Mouse (Mus musculus) liver, embryonic 14.5 days (tissue): Measurements from ENCODE around the gene Cpne5. TPM values are rescaled to one million over a fixed set of nuclear protein-coding genes. Genes with fewer than 3 reads are reported as not detected.

ENCODE experiments used
- ATAC-seq: fragments of 200-750 bp; cut with Nextera tagmentation; 2 replicates; pipeline ENCODE4 v1.8.0; 2017; ENCODE audit warnings: moderate number of reproducible peaks, mild to moderate bottlenecking, moderate library complexity; ENCODE audit not compliant: insufficient read depth
- DNase-seq, 3 experiments: peaks; one replicate each; pipeline ENCODE4 v3.0.0-alpha.2; 2012 to 2013; ENCODE audit warnings: low read depth in 3 of 3, low spot score in 3 of 3
- H3K27ac ChIP-seq: fragments of 300-500 bp; sonication (generic); 2 replicates; pipeline ENCODE4 v1.5.1; 2014; ENCODE audit warnings: moderate library complexity, mild to moderate bottlenecking, control low read depth, inconsistent platforms
- H3K27me3 ChIP-seq: fragments of 300-500 bp; sonication (generic); 2 replicates; pipeline ENCODE4 v1.6.1; 2014; ENCODE audit warnings: mild to moderate bottlenecking, low read length, moderate library complexity; ENCODE audit not compliant: control insufficient read depth, insufficient read depth
- H3K36me3 ChIP-seq: fragments of 300-500 bp; sonication (generic); replicated peaks from 2 replicates; pipeline ENCODE4 v1.6.1; 2014; ENCODE audit warnings: low read depth; ENCODE audit not compliant: control insufficient read depth, insufficient read depth
- H3K4me1 ChIP-seq, 2 experiments: fragments of 200-500 bp in 1 of 2; fragments of 300-500 bp in 1 of 2; sonication (generic) in 1 of 2; replicated peaks; 2 replicates each; pipeline ENCODE4 v1.6.1; 2012 to 2014; ENCODE audit warnings: antibody characterized with exemption in 1 of 2, inconsistent platforms in 1 of 2, low read length in 1 of 2; ENCODE audit not compliant: control insufficient read depth in 2 of 2, insufficient read depth in 2 of 2
- H3K4me2 ChIP-seq: fragments of 300-500 bp; sonication (generic); 2 replicates; pipeline ENCODE4 v1.6.1; 2014; ENCODE audit warnings: low read depth, mild to moderate bottlenecking, control low read depth, moderate library complexity
- H3K4me3 ChIP-seq, 2 experiments: fragments of 200-500 bp in 1 of 2; fragments of 300-500 bp in 1 of 2; sonication (generic) in 1 of 2; 2 replicates each; pipeline ENCODE4 v1.5.1; 2012 to 2014; ENCODE audit warnings: low read depth in 2 of 2, low read length in 2 of 2, mild to moderate bottlenecking in 2 of 2, control low read depth in 1 of 2, inconsistent platforms in 1 of 2, moderate library complexity in 1 of 2; ENCODE audit not compliant: insufficient read depth in 1 of 2
- H3K9ac ChIP-seq: fragments of 300-500 bp; sonication (generic); replicated peaks from 2 replicates; pipeline ENCODE4 v1.6.1; 2014; ENCODE audit warnings: mild to moderate bottlenecking, control low read depth, moderate library complexity
- H3K9me3 ChIP-seq: fragments of 300-500 bp; sonication (generic); 2 replicates; pipeline ENCODE4 v1.6.1; 2016; ENCODE audit warnings: low read length, mixed read lengths; ENCODE audit not compliant: control insufficient read depth
- CTCF ChIP-seq: IDR thresholded peaks from 2 replicates; pipeline ENCODE4 v1.5.1; 2016; ENCODE audit warnings: antibody characterized with exemption, low read depth, control low read depth
- EP300 ChIP-seq: IDR thresholded peaks from 2 replicates; pipeline ENCODE4 v1.6.1; 2016; ENCODE audit warnings: antibody characterized with exemption, low read depth
- WGBS: fragments of 180-500 bp; shearing (Covaris S2); extraction: QIAGEN DNeasy Blood & Tissue Kit; methylation state at CpG from one replicate; pipeline ENCODE4 v1.1.7; 2014; ENCODE audit not compliant: insufficient replicate concordance; 5-methylcytosine and 5-hydroxymethylcytosine counted together
- polyA plus RNA-seq, 2 experiments: library from polyadenylated mRNA; depleted of rRNA in 1 of 2; stranded (reverse) in 1 of 2; unstranded in 1 of 2; fragments of >200 nt; fragmentation: Nextera tagmentation in 1 of 2; extraction: Ambion mirVana in 1 of 2; gene quantifications; 2 replicates each; pipeline versions ENCODE4 v1.2.1 to v1.2.3; 2012 to 2014

The Cpne5 gene
- polyA plus RNA-seq, 2 experiments, result 0.06 to 0.28 TPM

DNA sequence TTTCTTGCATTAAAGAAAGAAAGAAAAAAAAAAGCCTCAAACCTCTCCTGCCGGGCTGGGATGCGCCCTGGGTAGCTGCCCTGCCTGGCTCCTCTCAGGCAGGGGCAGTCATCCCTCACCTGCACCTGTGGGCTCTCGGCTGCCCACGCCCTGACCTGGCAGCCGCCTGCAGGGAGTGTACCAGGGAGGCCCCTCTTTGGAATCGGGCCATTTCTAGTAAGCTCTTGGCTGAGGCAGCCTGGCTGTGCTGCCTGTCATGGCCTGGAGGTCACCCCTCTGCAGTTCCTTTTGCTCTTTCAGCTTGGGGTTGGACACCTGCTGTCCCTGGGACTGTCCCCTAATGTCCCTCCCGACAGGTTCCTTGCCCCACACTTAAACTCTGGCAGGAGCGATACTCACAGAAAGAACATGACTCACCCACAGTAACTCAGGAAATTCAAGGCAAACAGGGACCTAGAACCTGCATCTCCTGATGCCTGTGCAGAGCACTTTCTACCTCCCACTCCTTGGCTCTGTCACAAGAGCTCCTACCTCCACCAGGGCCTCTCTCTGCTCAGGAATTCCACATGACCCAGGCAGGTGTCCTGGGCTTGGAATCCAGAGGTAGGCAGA is 71.9 kb downstream of the Cpne5 start:
- DNase-seq, result no peak
- Histone ChIP-seq H3K4me3 (no peak overlapping the region), H3K36me3 (no peaks in the 10 kb centered on the region), H3K27ac (no peak overlapping the region), H3K9me3 (no peaks in the 10 kb centered on the region), H3K4me1 (peaks cover 8 to 9% of the 10 kb centered on the region in 2 experiments), H3K27me3 (no peaks in the 10 kb centered on the region), H3K9ac (no peak overlapping the region), H3K4me2 (no peak overlapping the region)
- no peak for TF ChIP-seq EP300
- TF ChIP-seq CTCF, result no peak
- WGBS, result 51% methylated on average over 8 of the region's 8 CpGs
- no peak for ATAC-seq

DNA sequence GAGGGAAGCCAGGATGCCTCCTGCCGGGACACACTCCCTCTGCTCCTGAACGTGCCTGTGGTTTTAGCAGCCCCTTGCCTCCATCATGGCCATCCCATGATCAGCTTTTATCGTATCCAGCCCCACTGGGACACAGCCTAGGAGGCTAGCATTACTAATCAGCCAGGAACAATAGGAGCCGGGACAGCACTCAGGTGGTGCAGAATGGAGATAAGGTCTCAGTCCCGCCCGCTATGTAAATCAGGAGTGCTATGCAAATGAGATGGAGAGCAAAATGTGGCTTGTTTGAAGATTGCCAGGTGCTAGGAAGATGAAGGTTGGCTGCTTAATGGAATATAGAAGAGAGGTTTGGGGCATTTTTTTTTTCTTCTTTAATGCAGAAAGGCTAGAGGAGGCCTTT is 72.5 kb downstream of the Cpne5 start:
- Histone ChIP-seq H3K9me3 (no peaks in the 10 kb centered on the region), H3K27ac (no peak overlapping the region), H3K27me3 (no peaks in the 10 kb centered on the region), H3K4me1 (peaks cover 8 to 9% of the 10 kb centered on the region in 2 experiments), H3K4me3 (no peak overlapping the region), H3K4me2 (no peak overlapping the region), H3K9ac (no peak overlapping the region), H3K36me3 (no peaks in the 10 kb centered on the region)
- ATAC-seq (peak; percentile 68), DNase-seq (peak in 1 of 3 experiments; percentile 36)
- no peak for TF ChIP-seq CTCF
- TF ChIP-seq EP300, result peak; percentile 44
- 13% methylated on average over 6 of the region's 6 CpGs for WGBS

DNA sequence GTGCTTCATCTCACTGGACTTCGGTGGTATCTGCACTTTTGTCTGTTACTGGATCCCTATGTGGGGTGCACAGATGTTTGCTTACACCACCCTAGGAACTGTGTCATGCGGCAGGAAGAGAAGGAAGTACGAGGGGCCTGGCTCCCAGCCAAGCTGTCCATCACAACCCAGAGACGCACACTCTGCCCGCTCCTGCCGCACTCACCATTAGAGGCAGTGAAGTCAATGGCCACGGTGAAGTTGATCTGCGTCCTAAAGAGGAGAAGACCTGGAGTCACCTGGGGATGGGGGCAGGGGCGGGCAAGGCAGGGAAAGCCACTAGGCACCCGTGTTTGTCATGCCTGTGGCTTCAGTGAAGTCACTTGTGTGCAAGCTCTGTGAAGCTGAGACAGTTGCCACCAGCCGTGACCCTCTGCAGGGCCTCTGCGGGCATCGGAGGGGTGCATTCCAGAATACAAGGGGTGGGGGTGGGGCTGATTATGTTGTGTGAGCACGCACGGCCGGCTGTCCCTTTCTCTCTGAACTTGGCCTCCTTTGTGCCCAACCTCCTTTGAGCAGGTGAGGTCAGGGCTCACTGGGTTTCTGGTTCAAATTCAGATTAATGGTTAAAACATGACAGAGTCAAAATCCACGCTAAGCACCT is 73.4 kb downstream of the Cpne5 start:
- 7% methylated on average over 17 of the region's 17 CpGs for WGBS
- no peak for ATAC-seq
- TF ChIP-seq EP300, result no peak
- TF ChIP-seq CTCF, result no peak

DNA sequence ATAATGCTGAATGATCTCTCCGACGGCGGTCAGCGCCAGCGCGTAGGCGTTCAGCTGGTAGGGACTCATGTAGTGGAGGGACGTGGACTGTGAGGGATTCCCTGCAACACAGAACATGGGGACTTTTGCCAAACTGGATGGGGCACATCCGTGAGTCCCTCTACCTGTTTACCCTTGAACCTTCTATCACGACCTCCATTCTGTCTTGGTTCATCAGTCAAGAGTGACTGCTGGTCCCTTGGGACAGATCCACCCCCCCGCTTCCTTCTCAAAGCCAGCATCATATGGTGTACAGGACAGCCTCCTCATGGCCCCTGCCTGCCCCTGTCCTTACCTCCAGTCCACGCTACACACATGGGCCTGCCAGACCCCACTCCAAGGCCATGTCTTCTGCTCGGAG is 75.6 kb downstream of the Cpne5 start:
- TF ChIP-seq CTCF (no peak), EP300 (no peak)
- Histone ChIP-seq H3K27ac (no peak overlapping the region), H3K4me3 (no peak overlapping the region), H3K36me3 (no peaks in the 10 kb centered on the region), H3K4me1 (peaks cover 8 to 9% of the 10 kb centered on the region in 2 experiments), H3K9ac (no peak overlapping the region), H3K27me3 (no peaks in the 10 kb centered on the region), H3K4me2 (no peak overlapping the region), H3K9me3 (no peaks in the 10 kb centered on the region)
- DNase-seq (no peak), ATAC-seq (no peak)
- WGBS, result 80% methylated on average over 13 of the region's 13 CpGs

More for the DNA sequence above, 73.4 kb downstream of the Cpne5 start:
- H3K36me3 ChIP-seq, result no peaks in the 10 kb centered on the region
- H3K4me3 ChIP-seq, result no peak overlapping the region
- peaks cover 8 to 9% of the 10 kb centered on the region in 2 experiments for H3K4me1 ChIP-seq
- no peak overlapping the region for H3K27ac ChIP-seq
- H3K4me2 ChIP-seq, result peak overlapping the region; percentile 1; the same call in 1 of the 2 replicates
- H3K27me3 ChIP-seq, result no peaks in the 10 kb centered on the region
- peak in 1 of 3 experiments; percentile 17 for DNase-seq
- H3K9ac ChIP-seq, result no peak overlapping the region
- H3K9me3 ChIP-seq, result no peaks in the 10 kb centered on the region

DNA sequence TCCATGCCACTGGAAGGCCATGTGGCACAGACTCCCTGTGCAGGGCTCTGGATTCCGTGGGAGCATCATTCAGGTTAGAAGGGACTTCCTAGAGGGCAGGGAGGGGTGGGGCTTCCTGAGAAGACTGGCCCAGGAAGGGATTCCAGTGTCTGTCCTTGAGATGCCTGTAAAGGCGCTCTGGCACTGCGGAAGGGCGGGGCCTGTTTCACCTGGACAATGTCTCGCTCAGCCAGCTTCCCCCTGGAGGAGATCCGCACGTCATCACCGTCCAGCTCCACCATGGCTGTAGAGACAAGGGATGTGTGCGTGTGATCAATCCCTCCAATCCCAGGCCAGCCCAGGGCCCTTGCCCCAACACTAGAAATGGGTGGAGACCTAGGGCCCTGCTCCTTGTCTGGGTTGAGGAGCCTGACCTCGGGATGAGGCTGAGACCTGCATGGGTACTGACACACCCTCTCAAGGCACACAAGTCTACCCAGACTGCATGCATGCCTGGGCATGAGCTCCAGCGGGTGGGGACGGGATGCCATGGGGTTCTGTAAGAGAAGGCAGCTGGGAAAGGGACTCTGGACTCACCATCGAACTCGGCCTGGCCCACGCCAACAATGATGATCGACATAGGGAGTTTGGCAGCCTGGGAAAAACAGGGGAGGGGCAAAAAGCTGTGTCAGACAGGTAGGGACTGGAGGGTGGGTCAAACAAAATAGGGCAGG is 78.1 kb downstream of the Cpne5 start:
- H3K4me1 ChIP-seq, result peaks cover 3% of the 10 kb centered on the region in 2 experiments
- no peak overlapping the region for H3K27ac ChIP-seq
- H3K9ac ChIP-seq, result no peak overlapping the region
- TF ChIP-seq EP300, result no peak
- TF ChIP-seq CTCF, result no peak
- ATAC-seq, result no peak
- no peak overlapping the region for H3K4me2 ChIP-seq
- H3K4me3 ChIP-seq, result no peak overlapping the region
- H3K27me3 ChIP-seq, result no peaks in the 10 kb centered on the region
- 69% methylated on average over 16 of the region's 16 CpGs for WGBS
- no peaks in the 10 kb centered on the region for H3K36me3 ChIP-seq
- DNase-seq, result no peak
- no peaks in the 10 kb centered on the region for H3K9me3 ChIP-seq
